Mouse (Mus musculus) midbrain, embryonic 15.5 days (tissue): ENCODE measurements at regions not wholly inside any gene's neighbourhood (a gene's known extent, or its start where the extent isn't known, plus 50 kb on each side); places are given as distances from the start of the nearest gene placed in this dataset.

Source experiments
- ATAC-seq: fragments of 200-750 bp; cut with Nextera tagmentation; replicated peaks from 2 replicates; pipeline ENCODE4 v1.8.0; 2017; ENCODE audit warnings: moderate TSS enrichment
- H3K27ac ChIP-seq: fragments of 300-500 bp; sonication (generic); 2 replicates; pipeline ENCODE4 v1.5.1; 2015; ENCODE audit warnings: mild to moderate bottlenecking, inconsistent platforms
- H3K27me3 ChIP-seq: fragments of 300-500 bp; sonication (generic); replicated peaks from 2 replicates; pipeline ENCODE4 v1.6.1; 2015; ENCODE audit warnings: inconsistent platforms
- H3K36me3 ChIP-seq: fragments of 300-500 bp; sonication (generic); replicated peaks from 2 replicates; pipeline ENCODE4 v1.6.1; 2015; ENCODE audit warnings: inconsistent platforms
- H3K4me1 ChIP-seq: fragments of 300-500 bp; sonication (generic); 2 replicates; pipeline ENCODE4 v1.6.1; 2015; ENCODE audit warnings: inconsistent platforms
- H3K4me2 ChIP-seq: fragments of 300-500 bp; sonication (generic); 2 replicates; pipeline ENCODE4 v1.6.1; 2015; ENCODE audit warnings: inconsistent platforms, mild to moderate bottlenecking, moderate library complexity
- H3K4me3 ChIP-seq: fragments of 300-500 bp; sonication (generic); 2 replicates; pipeline ENCODE4 v1.5.1; 2015; ENCODE audit warnings: mild to moderate bottlenecking, inconsistent platforms
- H3K9ac ChIP-seq: fragments of 300-500 bp; sonication (generic); 2 replicates; pipeline ENCODE4 v1.6.1; 2015; ENCODE audit warnings: mild to moderate bottlenecking, inconsistent platforms
- H3K9me3 ChIP-seq: fragments of 300-500 bp; sonication (generic); 2 replicates; pipeline ENCODE4 v1.6.1; 2016; ENCODE audit warnings: inconsistent platforms
- WGBS: fragments of 180-500 bp; shearing (Covaris S2); methylation state at CpG from one replicate; pipeline ENCODE4 v1.1.7; 2015; ENCODE audit warnings: mixed read lengths; 5-methylcytosine and 5-hydroxymethylcytosine counted together

- no peaks in the 10 kb centered on the region for H3K36me3 ChIP-seq
- no peak overlapping the region for H3K4me2 ChIP-seq
- 83% methylated on average over 7 of the region's 7 CpGs for WGBS
- no peak overlapping the region for H3K9ac ChIP-seq
- peaks cover 5% of the 10 kb centered on the region; the same call in 1 of the 2 replicates for H3K4me1 ChIP-seq
- ATAC-seq = no peak
- H3K9me3 ChIP-seq = no peaks in the 10 kb centered on the region
- H3K27me3 ChIP-seq = no peaks in the 10 kb centered on the region
- H3K27ac ChIP-seq = no peak overlapping the region
- H3K4me3 ChIP-seq = no peak overlapping the region
Measured at GRCm38 (mm10) chr3:142976519-142977394, 95.0 kb upstream of the Pkn2 start.

DNA sequence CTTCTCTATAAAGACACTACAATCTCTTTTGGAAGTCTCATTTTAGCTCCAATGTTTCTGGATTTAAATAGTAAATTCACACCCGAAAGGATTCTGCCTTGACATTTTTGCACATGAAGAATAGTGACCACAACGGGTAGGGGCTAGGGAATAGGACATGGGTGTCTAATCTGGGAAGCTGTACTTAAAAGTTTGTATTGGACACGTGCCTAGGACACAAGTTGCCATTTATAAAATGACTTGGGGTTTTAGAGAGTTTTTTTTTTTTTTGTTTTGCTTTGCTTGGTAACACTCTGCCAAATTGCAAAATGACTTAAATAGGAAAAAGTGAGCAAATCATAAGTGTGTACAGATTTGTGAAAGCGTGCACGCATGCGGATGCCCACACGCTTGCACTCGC lies 93.8 kb upstream of the Pkn2 start:
- no peaks in the 10 kb centered on the region for H3K36me3 ChIP-seq
- H3K27ac ChIP-seq = no peak overlapping the region
- no peak overlapping the region for H3K9ac ChIP-seq
- H3K4me1 ChIP-seq = peaks cover 5% of the 10 kb centered on the region; the same call in 1 of the 2 replicates
- no peak for ATAC-seq
- no peak overlapping the region for H3K4me3 ChIP-seq
- H3K4me2 ChIP-seq = no peak overlapping the region
- H3K9me3 ChIP-seq = no peaks in the 10 kb centered on the region
- no peaks in the 10 kb centered on the region for H3K27me3 ChIP-seq
- WGBS = 90% methylated on average over 8 of the region's 8 CpGs

- Histone ChIP-seq H3K27ac (no peak overlapping the region), H3K9me3 (no peaks in the 10 kb centered on the region), H3K27me3 (no peaks in the 10 kb centered on the region), H3K9ac (no peak overlapping the region), H3K4me3 (no peak overlapping the region), H3K4me1 (no peaks in the 10 kb centered on the region), H3K36me3 (no peaks in the 10 kb centered on the region), H3K4me2 (no peak overlapping the region)
- WGBS = 82% methylated on average over 2 of the region's 2 CpGs
- no peak for ATAC-seq
Measured at GRCm38 (mm10) chr3:142969501-142969900, 87.7 kb upstream of the Pkn2 start.

DNA sequence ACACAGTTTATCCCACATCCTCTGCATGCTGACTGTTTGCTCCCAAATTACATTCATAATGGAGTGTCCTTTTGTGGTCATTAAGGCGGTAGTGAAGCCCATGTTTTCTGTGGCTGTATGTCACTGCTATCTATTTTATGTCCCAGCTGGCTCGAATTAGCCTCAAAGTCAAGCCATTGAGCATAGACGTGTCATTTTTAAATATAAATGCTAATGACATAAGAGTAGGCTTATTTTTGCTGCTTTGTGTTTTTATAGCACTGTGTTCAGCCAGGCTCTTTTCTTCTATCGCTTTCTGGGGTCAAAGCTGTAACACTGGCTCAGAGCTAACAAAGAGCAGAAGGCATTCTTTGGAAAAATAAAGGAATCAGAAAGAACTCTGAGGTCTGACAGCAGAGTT lies 83.8 kb upstream of the Pkn2 start:
- WGBS = 46% methylated on average over 4 of the region's 4 CpGs
- Histone ChIP-seq H3K9me3 (no peaks in the 10 kb centered on the region), H3K27me3 (no peaks in the 10 kb centered on the region), H3K27ac (no peak overlapping the region), H3K4me2 (no peak overlapping the region), H3K36me3 (no peaks in the 10 kb centered on the region), H3K4me1 (no peaks in the 10 kb centered on the region), H3K9ac (no peak overlapping the region), H3K4me3 (no peak overlapping the region)
- no peak for ATAC-seq

- Histone ChIP-seq H3K4me3 (no peak overlapping the region), H3K4me1 (no peaks in the 10 kb centered on the region), H3K9ac (no peak overlapping the region), H3K9me3 (no peaks in the 10 kb centered on the region), H3K4me2 (no peak overlapping the region), H3K36me3 (no peaks in the 10 kb centered on the region), H3K27me3 (no peaks in the 10 kb centered on the region), H3K27ac (no peak overlapping the region)
- WGBS = 97% methylated on average over 4 of the region's 4 CpGs
- ATAC-seq = no peak
Measured at GRCm38 (mm10) chr3:142963818-142964372, 82.1 kb upstream of the Pkn2 start.

- no peak overlapping the region for H3K27ac ChIP-seq
- H3K4me1 ChIP-seq = no peaks in the 10 kb centered on the region
- 87% methylated on average over 8 of the region's 8 CpGs for WGBS
- no peak for ATAC-seq
- no peak overlapping the region for H3K9ac ChIP-seq
- H3K4me2 ChIP-seq = no peak overlapping the region
- no peaks in the 10 kb centered on the region for H3K36me3 ChIP-seq
- no peaks in the 10 kb centered on the region for H3K27me3 ChIP-seq
- no peak overlapping the region for H3K4me3 ChIP-seq
- H3K9me3 ChIP-seq = no peaks in the 10 kb centered on the region
Measured at GRCm38 (mm10) chr3:142957768-142958167, 76.0 kb upstream of the Pkn2 start.

DNA sequence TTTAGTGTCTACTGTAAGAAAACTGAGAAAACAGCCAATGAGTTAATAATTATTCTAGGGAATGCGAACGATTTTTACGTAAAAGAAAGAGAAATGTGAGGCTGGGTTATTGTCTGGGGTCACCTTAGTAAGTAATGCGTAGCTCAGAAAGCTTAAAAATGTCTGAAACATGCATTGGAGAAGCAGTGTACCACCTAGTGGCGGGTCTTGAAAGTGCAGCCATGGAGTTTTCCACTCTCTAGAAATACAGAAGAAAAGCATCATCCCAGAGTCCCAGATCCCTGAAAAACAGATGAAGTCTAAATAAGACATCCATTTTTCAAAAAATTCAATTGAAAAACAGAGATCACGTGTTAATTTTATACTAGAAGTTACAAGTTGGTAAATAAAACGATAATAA lies 67.0 kb upstream of the Pkn2 start:
- 29% methylated on average over 7 of the region's 7 CpGs for WGBS
- H3K27me3 ChIP-seq = no peaks in the 10 kb centered on the region
- H3K9me3 ChIP-seq = no peaks in the 10 kb centered on the region
- H3K4me2 ChIP-seq = no peak overlapping the region
- no peak overlapping the region for H3K4me3 ChIP-seq
- no peak overlapping the region for H3K27ac ChIP-seq
- H3K9ac ChIP-seq = no peak overlapping the region
- no peak for ATAC-seq
- H3K36me3 ChIP-seq = no peaks in the 10 kb centered on the region
- H3K4me1 ChIP-seq = no peaks in the 10 kb centered on the region

- Histone ChIP-seq H3K9ac (no peak overlapping the region), H3K4me2 (no peak overlapping the region), H3K4me1 (no peaks in the 10 kb centered on the region), H3K27me3 (no peaks in the 10 kb centered on the region), H3K27ac (no peak overlapping the region), H3K9me3 (no peaks in the 10 kb centered on the region), H3K36me3 (no peaks in the 10 kb centered on the region), H3K4me3 (no peak overlapping the region)
- no peak for ATAC-seq
- WGBS = 37% methylated on average over 6 of the region's 6 CpGs
Measured at GRCm38 (mm10) chr3:142941319-142942024, 59.7 kb upstream of the Pkn2 start.

GRCm38 (mm10) chr3:142940874-142941273 lies 59.1 kb upstream of the Pkn2 start:
- no peaks in the 10 kb centered on the region for H3K36me3 ChIP-seq
- H3K9me3 ChIP-seq = no peaks in the 10 kb centered on the region
- no peak overlapping the region for H3K4me2 ChIP-seq
- no peak overlapping the region for H3K4me3 ChIP-seq
- no peak for ATAC-seq
- 89% methylated on average over 5 of the region's 5 CpGs for WGBS
- no peaks in the 10 kb centered on the region for H3K27me3 ChIP-seq
- H3K27ac ChIP-seq = no peak overlapping the region
- H3K4me1 ChIP-seq = no peaks in the 10 kb centered on the region
- H3K9ac ChIP-seq = no peak overlapping the region

DNA sequence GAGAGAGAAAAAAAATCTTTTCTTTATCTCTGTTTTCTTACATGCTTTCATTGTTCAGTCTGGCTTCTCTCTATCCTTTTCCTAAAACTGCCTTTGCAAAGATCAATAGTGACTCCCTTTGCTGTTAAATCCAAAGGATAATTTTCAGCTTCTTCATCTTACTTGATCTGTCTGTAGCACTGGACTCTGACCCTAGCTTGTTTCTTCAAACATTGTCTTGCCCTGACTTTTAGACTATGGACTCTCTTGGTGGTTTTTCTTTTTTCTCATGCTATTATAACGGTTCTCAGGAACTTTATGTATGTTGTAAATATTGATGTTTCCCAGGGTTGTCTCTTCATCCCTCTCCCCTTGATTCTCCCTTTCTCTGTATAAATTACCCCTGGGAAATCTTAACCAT lies 58.0 kb upstream of the Pkn2 start:
- no peak overlapping the region for H3K9ac ChIP-seq
- H3K27me3 ChIP-seq = no peaks in the 10 kb centered on the region
- no peak overlapping the region for H3K4me3 ChIP-seq
- no peak overlapping the region for H3K4me2 ChIP-seq
- no peak overlapping the region for H3K27ac ChIP-seq
- no peaks in the 10 kb centered on the region for H3K4me1 ChIP-seq
- no peaks in the 10 kb centered on the region for H3K9me3 ChIP-seq
- WGBS = 86% methylated on average over 1 of the region's 1 CpGs
- H3K36me3 ChIP-seq = no peaks in the 10 kb centered on the region
- ATAC-seq = no peak

- H3K9me3 ChIP-seq = no peaks in the 10 kb centered on the region
- H3K27ac ChIP-seq = no peak overlapping the region
- H3K4me2 ChIP-seq = no peak overlapping the region
- H3K9ac ChIP-seq = no peak overlapping the region
- H3K36me3 ChIP-seq = no peaks in the 10 kb centered on the region
- H3K4me3 ChIP-seq = no peak overlapping the region
- H3K27me3 ChIP-seq = no peaks in the 10 kb centered on the region
- no peak for ATAC-seq
- H3K4me1 ChIP-seq = no peaks in the 10 kb centered on the region
- 76% methylated on average over 5 of the region's 5 CpGs for WGBS
Measured at GRCm38 (mm10) chr3:142935949-142936348, 54.1 kb upstream of the Pkn2 start.

- Histone ChIP-seq H3K9ac (no peak overlapping the region), H3K9me3 (no peaks in the 10 kb centered on the region), H3K27me3 (no peaks in the 10 kb centered on the region), H3K4me3 (no peak overlapping the region), H3K27ac (0 out of 2 replicates have a peak overlapping the region, but pooled peaks have one; percentile 27), H3K36me3 (no peaks in the 10 kb centered on the region), H3K4me2 (no peak overlapping the region), H3K4me1 (no peaks in the 10 kb centered on the region)
- WGBS = 86% methylated on average over 5 of the region's 5 CpGs
- ATAC-seq = 0 out of 2 replicates have a peak, but pooled peaks have one; percentile 14
Measured at GRCm38 (mm10) chr3:142934326-142934725, 52.5 kb upstream of the Pkn2 start.
